ENCODE assay signal across 14 mouse cellular contexts in the genomic region with DNA sequence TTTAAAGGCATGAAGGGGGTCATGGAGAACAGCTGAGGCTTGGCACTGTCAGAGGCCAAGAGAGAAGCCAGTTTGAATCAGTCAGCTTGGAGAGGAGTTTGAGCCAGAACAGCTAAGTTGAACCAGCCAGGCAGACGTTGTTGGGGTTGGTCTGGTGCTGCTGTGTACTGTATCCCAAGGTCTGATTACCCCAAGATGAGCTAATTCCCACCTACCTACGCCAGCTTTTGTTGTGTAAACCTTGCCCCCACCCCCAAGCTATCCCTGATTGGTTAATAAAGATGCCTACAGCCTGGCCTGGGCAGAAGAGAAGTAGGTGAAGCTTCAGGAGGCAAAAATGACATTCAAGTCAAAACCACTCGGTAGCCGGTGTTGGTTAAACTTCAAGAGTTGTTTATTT.
"Had no signal": no experiment of that assay in that cellular context is flagged by ENCODE, and none has a peak within 500 bp of the region (broad histone marks: within the 10 kb centered on the region; RNA-seq: fewer than 3 reads in every experiment).

No protein-coding gene starts in this region.

- H3K9ac ChIP-seq: lung, embryonic 14.5 days; midbrain, embryonic 13.5 days; midbrain, embryonic 15.5 days; neural tube, embryonic 12.5 days had no signal

- DNase-seq: lung, adult 18-20 months; lung, embryonic 14.5 days; lung, postnatal 14 days; lung, postnatal 36 days; right cerebral cortex, postnatal 14 days; thymus, adult 18-20 months; thymus, postnatal 14 days; thymus, postnatal 36 days had no signal

- ATAC-seq: midbrain, embryonic 13.5 days; midbrain, embryonic 15.5 days had no signal

- H3K27me3 ChIP-seq: midbrain, embryonic 13.5 days; midbrain, embryonic 15.5 days; neural tube, embryonic 12.5 days had no signal

- H3K27ac ChIP-seq: macrophage; midbrain, embryonic 13.5 days; midbrain, embryonic 15.5 days; neural tube, embryonic 12.5 days had no signal

- H3K4me2 ChIP-seq: lung, embryonic 14.5 days; midbrain, embryonic 11.5 days; midbrain, embryonic 13.5 days; midbrain, embryonic 15.5 days; neural tube, embryonic 12.5 days had no signal

- H3K4me3 ChIP-seq: megakaryocyte, embryonic 14.5 days; midbrain, embryonic 13.5 days; midbrain, embryonic 15.5 days; neural tube, embryonic 12.5 days had no signal

- H3K9me3 ChIP-seq: megakaryocyte, embryonic 14.5 days; midbrain, embryonic 13.5 days; midbrain, embryonic 15.5 days; neural tube, embryonic 12.5 days had no signal

- H3K36me3 ChIP-seq: midbrain, embryonic 13.5 days; midbrain, embryonic 15.5 days; neural tube, embryonic 12.5 days had no signal
